Mouse (Mus musculus) forebrain, postnatal 0 days (tissue): Measurements from ENCODE around the gene Hgd. TPM values are rescaled to one million over a fixed set of nuclear protein-coding genes. Genes with fewer than 3 reads are reported as not detected.

ENCODE experiments used
- ATAC-seq: fragments of 200-750 bp; cut with Nextera tagmentation; 2 replicates; pipeline ENCODE4 v1.8.0; 2017; ENCODE audit warnings: mild to moderate bottlenecking, moderate library complexity
- DNase-seq: peaks from one replicate; pipeline ENCODE4 v3.0.0-alpha.2; 2015
- H3K27ac ChIP-seq: fragments of 300-500 bp; sonication (generic); 2 replicates; pipeline ENCODE4 v1.5.1; 2014; ENCODE audit warnings: low read depth, mild to moderate bottlenecking, antibody characterized with exemption, low read length, moderate library complexity, mixed read lengths
- H3K27me3 ChIP-seq: fragments of 300-500 bp; sonication (generic); 2 replicates; pipeline ENCODE4 v1.6.1; 2014; ENCODE audit warnings: mild to moderate bottlenecking, low read length, mixed read lengths; ENCODE audit not compliant: insufficient read depth
- H3K36me3 ChIP-seq: fragments of 300-500 bp; sonication (generic); 2 replicates; pipeline ENCODE4 v1.6.1; 2014; ENCODE audit warnings: mild to moderate bottlenecking, moderate library complexity; ENCODE audit not compliant: insufficient read depth
- H3K4me1 ChIP-seq: fragments of 300-500 bp; sonication (generic); 2 replicates; pipeline ENCODE4 v1.6.1; 2014; ENCODE audit warnings: antibody characterized with exemption; ENCODE audit not compliant: insufficient read depth
- H3K4me2 ChIP-seq: fragments of 300-500 bp; sonication (generic); 2 replicates; pipeline ENCODE4 v1.6.1; 2014; ENCODE audit warnings: low read depth, mild to moderate bottlenecking, moderate library complexity
- H3K4me3 ChIP-seq: fragments of 300-500 bp; sonication (generic); 2 replicates; pipeline ENCODE4 v1.5.1; 2014; ENCODE audit warnings: low read depth, low read length, mixed read lengths
- H3K9ac ChIP-seq: fragments of 300-500 bp; sonication (generic); 2 replicates; pipeline ENCODE4 v1.6.1; 2014; ENCODE audit warnings: mild to moderate bottlenecking
- H3K9me3 ChIP-seq: fragments of 300-500 bp; sonication (generic); 2 replicates; pipeline ENCODE4 v1.6.1; 2016; ENCODE audit warnings: low read length
- CTCF ChIP-seq: sonication (generic); IDR thresholded peaks from 2 replicates; pipeline ENCODE4 v1.5.1; 2016; ENCODE audit warnings: antibody characterized with exemption, control low read depth, low read depth
- WGBS: fragments of 180-500 bp; shearing (Covaris S2); extraction: QIAGEN DNeasy Blood & Tissue Kit; methylation state at CpG from one replicate; pipeline ENCODE4 v1.1.7; 2014; 5-methylcytosine and 5-hydroxymethylcytosine counted together
- polyA plus RNA-seq: library from polyadenylated mRNA; unstranded; fragments of >200 nt; fragmentation: Nextera tagmentation; extraction: Ambion mirVana; gene quantifications from 2 replicates; pipeline ENCODE4 v1.2.1, GENCODE M21; 2015
- total RNA-seq: library from RNA; depleted of rRNA; stranded (reverse); fragments of >200 nt; gene quantifications from 2 replicates; pipeline ENCODE4 v1.2.3, GENCODE M21; 2014

The Hgd gene
- total and polyA plus RNA-seq, 2 experiments from 2014 or later, result not detected

DNA sequence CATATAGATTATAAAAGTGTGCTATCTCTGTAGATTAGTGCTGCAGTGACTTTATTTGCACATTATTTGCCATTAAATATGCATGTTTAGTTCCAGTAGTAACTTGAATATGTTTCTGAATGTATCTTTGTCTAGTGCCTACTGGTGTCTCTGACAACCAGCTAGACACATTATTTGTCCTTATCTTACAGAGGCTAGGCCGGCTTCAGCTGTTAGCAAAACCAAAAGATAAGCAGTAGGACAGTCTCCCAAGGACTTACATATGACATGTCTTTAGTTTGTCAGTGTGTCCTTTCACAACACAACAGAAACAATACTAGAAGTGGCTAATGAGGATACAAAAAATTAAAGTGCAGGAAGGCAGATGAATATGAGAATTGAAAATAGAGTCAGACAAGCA is 14.8 kb upstream of the Hgd start:
- ATAC-seq, result no peak
- 95% methylated on average over 1 of the region's 1 CpGs for WGBS

DNA sequence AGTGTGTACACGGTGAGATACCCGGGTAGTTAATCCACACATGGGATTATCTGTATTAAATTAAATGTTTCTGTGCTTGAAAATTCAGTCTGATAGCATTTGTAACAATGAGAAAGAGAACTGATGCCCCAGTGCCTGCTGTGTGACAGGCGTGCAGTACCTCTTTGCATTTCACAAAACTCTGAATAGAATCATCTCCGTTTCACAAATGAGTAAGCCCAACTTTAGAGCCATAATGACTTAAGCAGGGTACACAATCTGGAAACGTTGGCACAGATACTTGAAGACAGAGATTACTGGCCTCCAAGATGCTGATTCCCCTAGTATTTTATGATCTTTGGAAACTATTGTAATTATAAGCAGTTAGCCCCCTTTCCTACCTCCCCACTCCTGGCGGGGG is 13.8 kb upstream of the Hgd start:
- H3K9me3 ChIP-seq, result no peaks in the 10 kb centered on the region
- H3K4me2 ChIP-seq, result no peak overlapping the region
- peak; percentile 66 for ATAC-seq
- TF ChIP-seq CTCF, result no peak
- no peak overlapping the region for H3K4me3 ChIP-seq
- H3K36me3 ChIP-seq, result no peaks in the 10 kb centered on the region
- H3K9ac ChIP-seq, result peak overlapping the region; percentile 14; the same call in 1 of the 2 replicates
- peak; percentile 66 for DNase-seq
- H3K4me1 ChIP-seq, result 0 out of 2 replicates have a peak, but pooled peaks cover 12% of the 10 kb centered on the region
- H3K27ac ChIP-seq, result peak overlapping the region; percentile 42
- H3K27me3 ChIP-seq, result no peaks in the 10 kb centered on the region
- WGBS, result 45% methylated on average over 6 of the region's 6 CpGs

More for the DNA sequence above, 14.8 kb upstream of the Hgd start:
- H3K27ac ChIP-seq, result no peak overlapping the region
- no peak overlapping the region for H3K4me3 ChIP-seq
- DNase-seq, result no peak
- H3K9me3 ChIP-seq, result no peaks in the 10 kb centered on the region
- H3K4me2 ChIP-seq, result no peak overlapping the region
- TF ChIP-seq CTCF, result no peak
- H3K36me3 ChIP-seq, result no peaks in the 10 kb centered on the region
- no peak overlapping the region for H3K9ac ChIP-seq
- 0 out of 2 replicates have a peak, but pooled peaks cover 12% of the 10 kb centered on the region for H3K4me1 ChIP-seq
- no peaks in the 10 kb centered on the region for H3K27me3 ChIP-seq

DNA sequence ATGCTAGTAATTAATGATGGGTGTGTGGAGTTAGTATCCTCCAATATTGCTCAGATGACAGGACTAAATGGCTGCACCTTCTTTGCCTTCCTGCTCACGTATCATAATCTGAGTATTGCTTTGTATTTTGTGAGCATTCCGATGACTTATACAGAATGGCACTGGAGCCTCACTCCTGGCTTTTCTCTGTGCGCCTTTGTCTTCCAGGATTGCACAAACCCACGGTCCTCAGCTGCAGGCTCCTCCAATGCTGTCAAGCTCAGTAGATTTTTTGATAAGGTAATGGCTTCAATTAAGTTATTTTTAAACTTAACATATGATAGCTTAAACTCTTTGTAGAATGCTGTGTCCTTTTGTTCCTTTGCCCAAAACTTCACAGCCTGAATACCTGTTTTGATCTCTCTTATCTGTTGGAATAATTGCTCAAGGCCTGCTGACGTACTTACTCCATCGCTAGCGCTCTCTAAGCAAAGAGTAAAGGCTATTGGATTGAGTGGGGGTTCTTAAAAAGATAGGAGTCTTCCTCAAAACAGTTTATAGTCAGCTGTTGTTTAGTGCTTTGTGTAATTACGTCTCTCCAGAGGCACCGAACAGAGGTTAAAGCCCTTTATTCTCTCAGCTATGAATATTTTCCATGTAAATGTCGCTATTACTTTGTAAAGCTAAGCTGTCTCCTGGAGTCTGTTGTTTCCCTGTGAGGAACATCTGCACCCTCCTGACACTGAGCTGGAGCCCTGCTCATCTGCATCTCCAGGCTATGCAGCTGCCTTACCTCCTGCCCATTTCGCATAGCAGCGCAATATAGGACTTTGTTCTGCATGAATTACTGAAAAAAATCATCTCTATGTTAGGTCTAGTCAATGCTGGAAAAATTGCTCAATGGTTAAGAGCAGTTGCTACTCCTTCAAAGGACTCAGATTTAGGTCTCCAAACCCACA is 12.6 kb upstream of the Hgd start:
- H3K4me3 ChIP-seq, result no peak overlapping the region
- no peaks in the 10 kb centered on the region for H3K27me3 ChIP-seq
- DNase-seq, result no peak
- no peak overlapping the region for H3K4me2 ChIP-seq
- H3K4me1 ChIP-seq, result 0 out of 2 replicates have a peak, but pooled peaks cover 12% of the 10 kb centered on the region
- H3K36me3 ChIP-seq, result no peaks in the 10 kb centered on the region
- H3K9me3 ChIP-seq, result no peaks in the 10 kb centered on the region
- 0 out of 2 replicates have a peak overlapping the region, but pooled peaks have one; percentile 42 for H3K27ac ChIP-seq
- ATAC-seq, result peak; percentile 59
- 70% methylated on average over 12 of the region's 12 CpGs for WGBS
- TF ChIP-seq CTCF, result no peak
- no peak overlapping the region for H3K9ac ChIP-seq

DNA sequence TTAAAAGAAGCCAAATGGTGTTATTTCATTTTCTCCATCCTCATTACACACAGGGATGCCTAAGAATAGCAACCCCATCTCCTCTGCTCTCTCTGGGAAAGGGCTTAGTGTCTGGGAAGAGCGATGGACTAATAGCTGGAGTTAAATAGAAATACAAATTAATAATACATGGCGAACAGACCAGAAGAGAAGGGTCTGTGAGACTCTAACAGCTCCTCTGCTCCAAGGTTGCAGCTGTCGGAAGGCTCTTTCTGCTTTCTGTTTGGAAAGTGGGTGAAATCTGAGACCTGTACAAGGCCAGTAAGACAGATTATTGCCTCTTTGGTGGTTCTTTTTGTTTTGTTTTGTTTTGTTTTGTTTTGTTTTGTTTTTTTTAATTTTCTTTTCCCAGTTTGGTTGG is 8.4 kb upstream of the Hgd start:
- no peak overlapping the region for H3K27ac ChIP-seq
- no peak overlapping the region for H3K4me2 ChIP-seq
- 68% methylated on average over 3 of the region's 3 CpGs for WGBS
- ATAC-seq (no peak), DNase-seq (no peak)
- H3K9me3 ChIP-seq, result no peaks in the 10 kb centered on the region
- no peaks in the 10 kb centered on the region for H3K36me3 ChIP-seq
- 0 out of 2 replicates have a peak, but pooled peaks cover 7% of the 10 kb centered on the region for H3K4me1 ChIP-seq
- no peak for TF ChIP-seq CTCF
- no peak overlapping the region for H3K9ac ChIP-seq
- no peaks in the 10 kb centered on the region for H3K27me3 ChIP-seq
- no peak overlapping the region for H3K4me3 ChIP-seq

DNA sequence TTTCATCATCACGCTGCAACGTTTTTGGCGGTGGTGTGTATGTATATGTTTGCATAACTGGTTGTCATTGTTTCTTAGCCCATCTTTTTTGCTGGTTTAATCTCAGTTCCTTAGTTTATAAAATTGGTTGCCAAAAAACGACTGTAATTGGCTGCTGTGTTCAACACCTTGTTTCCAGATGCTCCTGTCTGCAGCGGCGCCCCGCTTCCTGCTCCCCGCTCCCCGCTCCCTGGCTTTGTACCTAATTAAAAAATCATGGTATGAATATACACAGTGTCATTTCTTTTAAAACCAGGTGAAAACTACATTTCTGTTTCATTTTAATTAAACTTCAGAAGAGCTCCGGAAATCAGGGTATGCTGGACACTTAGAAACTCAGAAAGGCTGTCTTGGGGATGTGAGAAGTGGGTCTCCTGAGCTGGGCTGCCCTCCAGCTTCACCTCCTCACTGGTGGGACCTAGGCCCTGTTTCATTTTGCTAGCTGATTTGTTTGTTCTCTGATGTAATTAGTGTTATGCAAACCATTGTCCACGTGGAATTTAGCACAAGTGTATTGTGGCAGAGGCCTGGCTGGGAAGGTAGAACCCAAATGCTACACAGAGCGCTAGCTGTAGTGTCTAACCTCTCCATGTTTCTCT is 7.7 kb upstream of the Hgd start:
- H3K4me2 ChIP-seq, result no peak overlapping the region
- no peak overlapping the region for H3K27ac ChIP-seq
- H3K9me3 ChIP-seq, result no peaks in the 10 kb centered on the region
- no peak for TF ChIP-seq CTCF
- no peak for ATAC-seq
- no peak for DNase-seq
- no peak overlapping the region for H3K9ac ChIP-seq
- 84% methylated on average over 12 of the region's 12 CpGs for WGBS
- H3K36me3 ChIP-seq, result no peaks in the 10 kb centered on the region
- no peak overlapping the region for H3K4me3 ChIP-seq
- H3K4me1 ChIP-seq, result no peaks in the 10 kb centered on the region
- no peaks in the 10 kb centered on the region for H3K27me3 ChIP-seq

DNA sequence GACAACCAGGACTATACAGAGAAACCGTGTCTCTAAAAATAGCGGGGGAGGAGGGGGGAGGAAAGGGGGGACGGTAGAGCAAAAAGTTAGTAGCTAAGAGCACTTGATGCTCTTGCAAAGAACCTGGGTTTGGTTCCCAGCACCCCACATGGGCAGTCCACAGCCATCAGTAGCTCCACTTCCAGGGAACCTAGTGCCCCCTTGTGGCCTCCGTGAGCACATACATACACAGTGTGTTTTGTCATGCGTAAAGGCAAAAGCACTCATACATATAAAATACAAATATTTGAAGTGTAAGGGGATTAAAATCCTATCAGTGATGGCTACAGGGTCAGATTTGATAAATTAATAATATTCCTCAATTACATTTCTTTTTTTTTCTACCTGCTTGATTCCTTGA is 6.9 kb upstream of the Hgd start:
- Histone ChIP-seq H3K4me1 (no peaks in the 10 kb centered on the region), H3K4me2 (no peak overlapping the region), H3K36me3 (no peaks in the 10 kb centered on the region), H3K9me3 (no peaks in the 10 kb centered on the region), H3K27me3 (no peaks in the 10 kb centered on the region), H3K4me3 (no peak overlapping the region), H3K27ac (no peak overlapping the region), H3K9ac (no peak overlapping the region)
- TF ChIP-seq CTCF, result no peak
- 96% methylated on average over 5 of the region's 5 CpGs for WGBS
- no peak for DNase-seq
- ATAC-seq, result no peak

DNA sequence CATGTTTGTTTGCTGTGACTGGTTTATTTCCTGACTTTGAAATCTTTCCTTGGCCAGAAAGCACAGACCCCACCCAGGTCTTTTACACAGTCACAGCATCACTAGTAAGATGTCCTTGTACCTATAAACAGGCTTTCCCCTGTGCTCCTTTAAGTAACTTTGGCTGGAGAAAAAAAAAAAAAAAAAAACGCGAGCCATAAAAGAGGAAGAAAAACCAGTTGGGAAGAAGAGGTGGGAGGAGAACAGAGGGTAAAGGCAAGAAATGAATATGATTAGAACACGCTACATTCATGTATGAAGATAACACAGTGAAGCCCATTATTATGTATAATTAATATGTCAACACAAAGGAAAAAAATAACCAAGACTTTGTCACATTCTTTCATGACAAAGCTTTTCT is 4.6 kb upstream of the Hgd start:
- WGBS, result 68% methylated on average over 3 of the region's 3 CpGs
- no peak overlapping the region for H3K4me2 ChIP-seq
- ATAC-seq (peak; percentile 34; the same call in 1 of the 2 replicates), DNase-seq (no peak)
- TF ChIP-seq CTCF, result no peak
- H3K27me3 ChIP-seq, result no peaks in the 10 kb centered on the region
- no peak overlapping the region for H3K4me3 ChIP-seq
- no peaks in the 10 kb centered on the region for H3K36me3 ChIP-seq
- H3K9ac ChIP-seq, result no peak overlapping the region
- no peaks in the 10 kb centered on the region for H3K4me1 ChIP-seq
- H3K27ac ChIP-seq, result no peak overlapping the region
- no peaks in the 10 kb centered on the region for H3K9me3 ChIP-seq
